In the genomic region with DNA sequence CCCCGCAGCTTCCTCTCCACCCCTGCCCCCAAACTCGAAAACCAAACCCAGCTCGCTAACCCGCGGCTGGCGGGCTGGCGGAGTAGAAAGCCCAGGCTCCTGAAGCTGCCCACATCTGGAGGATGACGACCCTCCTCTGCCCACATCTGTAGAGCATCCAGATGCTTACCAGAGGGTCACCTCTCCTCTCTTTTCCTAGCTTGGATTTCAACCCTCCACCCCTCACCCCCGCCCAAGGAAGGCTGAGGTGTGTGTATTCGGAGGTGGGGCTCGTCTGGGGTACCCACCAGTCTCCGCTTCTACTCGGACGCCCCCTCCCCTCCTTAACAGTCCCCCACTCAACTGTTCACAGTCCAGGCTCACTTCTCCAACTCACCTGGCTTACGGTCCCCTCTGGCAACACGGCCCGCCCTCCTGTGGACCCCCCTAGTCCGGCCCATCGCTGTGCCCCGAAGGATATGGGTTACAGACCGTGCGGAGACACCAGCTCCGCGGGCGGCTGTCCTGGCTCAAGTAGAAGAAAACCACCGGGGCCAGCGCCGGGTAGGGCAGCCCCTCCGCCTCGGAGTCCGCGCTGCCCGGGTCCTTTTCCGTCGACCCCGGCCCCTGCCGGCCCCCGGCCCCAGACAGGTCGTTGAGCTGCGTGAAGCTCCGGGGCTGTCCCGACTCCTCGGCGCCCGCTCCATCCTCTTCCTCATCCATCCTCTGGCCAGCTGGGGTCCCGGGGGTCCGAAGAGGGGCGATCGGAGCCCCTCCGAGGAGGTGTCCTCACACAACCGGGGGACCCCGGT, we compare ENCODE assay signal across 8 mouse cellular contexts. TPM values are rescaled to one million over a fixed set of nuclear protein-coding genes. Genes with fewer than 3 reads are reported as not detected.
DNase-seq lines count a peak whose midpoint lies in the region; ATAC-seq and TF ChIP-seq lines count a peak whose summit lies in the region.

No protein-coding gene starts in this region.

- ATAC-seq in granulocyte monocyte progenitor cell, adult 5-6 weeks (replicated peaks; ENCODE audit: poor library complexity, severe bottlenecking) = 0 out of 2 replicates have a peak, but pooled peaks have one; percentile 7
- no peak for ATAC-seq in liver, embryonic 16.5 days (ENCODE audit: low read depth)

- peak overlapping the region; percentile 81 for H3K4me3 ChIP-seq in left cerebral cortex, adult 2 months
- peak overlapping the region; percentile 38 for H3K4me3 ChIP-seq in brown adipose tissue, adult 24 weeks (ENCODE audit: insufficient read depth, low read depth, low read length)
- H3K4me3 ChIP-seq in liver, embryonic 16.5 days (ENCODE audit: low read depth, low read length) = peak overlapping the region; percentile 50

- intact Hi-C loops in left cerebral cortex, adult 2 months (cut with DNase I) = loop anchor here (5.0 kb wide), 2 partner anchors 146 to 261 kb away; partner anchors contain the start of genes Ankrd40 and Tob1
- intact Hi-C loops in left cerebral cortex, postnatal 4 days (cut with DNase I) = loop anchor here (5.0 kb wide), 1 partner anchor 146 kb away; the partner anchor contains the start of gene Ankrd40

- TF ChIP-seq CTCF in left cerebral cortex, adult 2 months (IDR thresholded peaks at IDR 0.05) = no peak

- no peaks in the 10 kb centered on the region for H3K36me3 ChIP-seq in liver, embryonic 16.5 days (ENCODE audit: control insufficient read depth, insufficient read depth)

- no peaks in the 10 kb centered on the region for H3K9me3 ChIP-seq in liver, embryonic 16.5 days (replicated peaks; ENCODE audit: control insufficient read depth, low read length)

- 2% methylated on average over 52 of the region's 52 CpGs for WGBS in liver, embryonic 16.5 days (ENCODE audit: insufficient replicate concordance)

- H3K27me3 ChIP-seq in liver, embryonic 16.5 days (ENCODE audit: control insufficient read depth, insufficient read depth, low read depth, low read length) = peaks cover 80% of the 10 kb centered on the region

- H3K4me2 ChIP-seq in liver, embryonic 16.5 days (ENCODE audit: low read depth, low read length) = peak overlapping the region; percentile 75

- no peak overlapping the region for H3K9ac ChIP-seq in liver, embryonic 16.5 days (ENCODE audit: low read depth, low read length)

- H3K4me1 ChIP-seq in brown adipose tissue, adult 24 weeks (ENCODE audit: control insufficient read depth, insufficient read depth, insufficient read length, low read length) = peaks cover 9% of the 10 kb centered on the region
- peaks cover 9% of the 10 kb centered on the region for H3K4me1 ChIP-seq in liver, embryonic 16.5 days (ENCODE audit: control insufficient read depth, low read depth, low read length)

- no peak for DNase-seq in left cerebral cortex, adult 2 months (ENCODE audit: extremely low spot score in 1 of 2, low spot score in 2 of 2)
- DNase-seq in left cerebral cortex, postnatal 4 days = no peak
- no peak for DNase-seq in layer of hippocampus, postnatal 36 days
- DNase-seq in right cerebral cortex, postnatal 36 days (ENCODE audit: low spot score in 2 of 2) = no peak
- DNase-seq in ovary, adult 18-20 months (ENCODE audit: low spot score) = no peak

- peak overlapping the region; percentile 91 for H3K27ac ChIP-seq in left cerebral cortex, adult 2 months
- H3K27ac ChIP-seq in brown adipose tissue, adult 24 weeks (replicated peaks; ENCODE audit: low read depth, low read length) = no peak overlapping the region
- no peak overlapping the region for H3K27ac ChIP-seq in liver, embryonic 16.5 days (ENCODE audit: low read length)

RNA-seq across cellular contexts. Expression of gene Cacna1g, which starts 0.9 kb away (rescaled TPM):
- 10 to 100 TPM; 93.0 to 98.7 TPM for total RNA-seq in left cerebral cortex, adult 2 months (2021)
- total RNA-seq in left cerebral cortex, postnatal 4 days (2021) = 100 to 1,000 TPM; 180 to 184 TPM
- polyA plus RNA-seq in brown adipose tissue, adult 24 weeks (2012; ENCODE audit: insufficient read depth, insufficient read length, missing spikeins) = 0.83 and 1.0 TPM in 2 replicates
- not detected in 2 replicates for total RNA-seq in granulocyte monocyte progenitor cell, adult 5-6 weeks (2014; fragmentation: Nextera tagmentation)
- total RNA-seq in granulocyte monocyte progenitor cell, adult 5-6 weeks (2017) = not detected in 2 replicates
- 1.9 TPM in 2 replicates for polyA plus RNA-seq in liver, embryonic 16.5 days (2015; fragmentation: Nextera tagmentation; extraction: Ambion mirVana)
- total RNA-seq in layer of hippocampus, postnatal 36 days (2021) = 10 to 100 TPM; 65.7 to 81.0 TPM

RNA-seq across cellular contexts. Expression of gene Spata20, which starts 12.9 kb away (rescaled TPM):
- under 1 TPM; 0.41 to 0.51 TPM for total RNA-seq in left cerebral cortex, adult 2 months (2021)
- 1 to 10 TPM; 2.0 to 2.4 TPM for total RNA-seq in left cerebral cortex, postnatal 4 days (2021)
- not detected in 2 replicates for polyA plus RNA-seq in brown adipose tissue, adult 24 weeks (2012; ENCODE audit: insufficient read depth, insufficient read length, missing spikeins)
- total RNA-seq in granulocyte monocyte progenitor cell, adult 5-6 weeks (2014; fragmentation: Nextera tagmentation) = not detected in 2 replicates
- not detected in 2 replicates for total RNA-seq in granulocyte monocyte progenitor cell, adult 5-6 weeks (2017)
- not detected in 2 replicates for polyA plus RNA-seq in liver, embryonic 16.5 days (2015; fragmentation: Nextera tagmentation; extraction: Ambion mirVana)
- under 1 TPM in 1 of 2 experiments, not detected in 1; 0.45 TPM for total RNA-seq in layer of hippocampus, postnatal 36 days (2021)

RNA-seq across cellular contexts. Expression of gene Epn3, which starts 26.7 kb away (rescaled TPM):
- total RNA-seq in left cerebral cortex, adult 2 months (2021) = under 1 TPM; 0.79 TPM
- total RNA-seq in left cerebral cortex, postnatal 4 days (2021) = 1 to 10 TPM; 1.3 to 1.5 TPM
- not detected in 2 replicates for polyA plus RNA-seq in brown adipose tissue, adult 24 weeks (2012; ENCODE audit: insufficient read depth, insufficient read length, missing spikeins)
- not detected in 2 replicates for total RNA-seq in granulocyte monocyte progenitor cell, adult 5-6 weeks (2014; fragmentation: Nextera tagmentation)
- not detected in 2 replicates for total RNA-seq in granulocyte monocyte progenitor cell, adult 5-6 weeks (2017)
- 0.08 TPM in 1 of 2 replicates, not detected in the other for polyA plus RNA-seq in liver, embryonic 16.5 days (2015; fragmentation: Nextera tagmentation; extraction: Ambion mirVana)
- total RNA-seq in layer of hippocampus, postnatal 36 days (2021) = 1 to 10 TPM; 1.4 to 1.8 TPM

RNA-seq across cellular contexts. Expression of gene Mycbpap, which starts 48.4 kb away (rescaled TPM):
- 1 to 10 TPM; 8.5 to 8.9 TPM for total RNA-seq in left cerebral cortex, adult 2 months (2021)
- 1 to 10 TPM in 1 of 2 experiments, under 1 TPM in 1; 0.82 to 2.2 TPM for total RNA-seq in left cerebral cortex, postnatal 4 days (2021)
- not detected in 2 replicates for polyA plus RNA-seq in brown adipose tissue, adult 24 weeks (2012; ENCODE audit: insufficient read depth, insufficient read length, missing spikeins)
- 1.1 and 5.4 TPM in 2 replicates for total RNA-seq in granulocyte monocyte progenitor cell, adult 5-6 weeks (2014; fragmentation: Nextera tagmentation)
- total RNA-seq in granulocyte monocyte progenitor cell, adult 5-6 weeks (2017) = 0.13 TPM in 1 of 2 replicates, not detected in the other
- 0.30 TPM in 1 of 2 replicates, not detected in the other for polyA plus RNA-seq in liver, embryonic 16.5 days (2015; fragmentation: Nextera tagmentation; extraction: Ambion mirVana)
- total RNA-seq in layer of hippocampus, postnatal 36 days (2021) = 1 to 10 TPM; 2.8 to 3.6 TPM

Comparison
In these comparisons a context has a peak if more than half of its experiments do, and no peak if none do; other contexts are left out.
1. RNA of gene Cacna1g, which starts 0.9 kb away (total RNA-seq): 180 to 184 TPM in left cerebral cortex, postnatal 4 days, 93.0 to 98.7 TPM in left cerebral cortex, adult 2 months and 65.7 to 81.0 TPM in layer of hippocampus, postnatal 36 days; not detected in granulocyte monocyte progenitor cell, adult 5-6 weeks; every median in the first group is over 10 times any median in the second.
2. Peak in every context shown above with its lines, with median percentiles within 50 percentile points of each other: H3K4me3 ChIP-seq.